Mouse (Mus musculus) heart, postnatal 0 days (tissue): ENCODE data around the gene Cabin1.

Experiments used
- CTCF ChIP-seq: IDR thresholded peaks from 2 replicates; pipeline ENCODE4 v1.5.1; 2016; ENCODE audit warnings: antibody characterized with exemption, control low read depth, low read depth
- EP300 ChIP-seq: IDR thresholded peaks from 2 replicates; pipeline ENCODE4 v1.6.1; 2016; ENCODE audit warnings: antibody characterized with exemption, low read depth

DNA sequence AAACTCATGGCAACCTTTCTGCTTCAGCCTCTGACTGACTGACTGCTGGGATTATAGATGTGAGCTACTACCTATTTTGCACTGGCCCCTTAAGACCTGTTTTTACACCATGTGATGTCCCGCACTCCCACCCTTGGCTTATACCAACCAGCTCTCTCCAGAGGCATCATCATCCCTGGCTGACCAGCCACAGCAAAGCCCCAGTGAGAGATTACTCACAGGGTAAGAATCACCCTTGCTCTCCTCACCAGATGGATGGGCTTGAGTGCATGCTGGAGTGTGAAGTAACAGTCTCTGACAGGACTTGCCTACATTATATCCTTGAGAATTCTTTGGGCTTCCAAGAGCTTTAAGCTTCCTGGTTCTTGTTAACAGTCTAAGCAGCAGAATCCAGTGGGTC is 94.2 kb downstream of the Cabin1 start:
- TF ChIP-seq CTCF (no peak), EP300 (no peak)
